Mouse (Mus musculus) ovary, postnatal 14 days (tissue): Measurements from ENCODE around the gene Ercc5.

Source experiments
- DNase-seq: peaks from one replicate; pipeline ENCODE4 v3.0.0; 2022; ENCODE audit warnings: low spot score

The Ercc5 gene

GRCm38 (mm10) chr1:44147563-44148381, at the start of gene Ercc5:
Gene Ercc5 (plus strand): TSS chr1:44147744.
- DNase-seq: peak; percentile 52

DNA sequence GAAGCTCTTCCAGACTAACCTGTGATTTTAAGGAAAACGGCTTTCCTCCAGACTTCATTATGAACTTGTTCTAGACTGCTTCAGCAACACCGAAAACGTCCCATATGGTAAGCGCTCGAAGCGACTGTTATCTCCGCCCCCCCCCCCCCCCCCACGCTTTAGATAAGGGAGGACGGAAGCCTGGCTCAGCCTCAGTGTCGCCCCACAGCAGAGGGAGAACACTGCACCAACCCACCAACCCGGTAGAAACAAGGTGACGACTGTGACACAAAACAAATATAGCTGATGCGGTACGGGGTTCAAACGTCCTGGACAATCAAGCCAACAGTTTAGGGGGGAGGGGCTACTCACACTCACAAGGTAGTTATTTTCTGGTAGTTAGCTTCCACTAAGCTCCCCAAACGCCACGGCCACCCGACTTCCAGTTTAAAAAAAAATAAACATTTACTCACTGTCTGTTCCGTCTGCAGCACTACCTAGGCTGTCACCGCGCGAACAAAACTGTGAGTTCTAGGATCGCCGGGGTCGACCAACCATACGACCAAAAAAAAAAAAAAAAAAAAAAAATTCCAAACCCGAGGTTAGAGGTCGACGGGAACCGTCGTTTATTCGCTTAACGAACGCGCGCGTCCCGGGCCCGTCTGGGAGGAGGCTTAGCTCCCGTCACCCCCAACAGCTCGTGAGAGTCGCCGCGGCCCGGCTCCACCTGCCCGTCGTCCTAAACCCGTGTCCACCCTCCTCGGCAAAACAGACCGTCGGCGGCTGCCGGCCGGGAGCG, 45.9 kb upstream of the Ercc5 start:
- DNase-seq: peak; percentile 10

DNA sequence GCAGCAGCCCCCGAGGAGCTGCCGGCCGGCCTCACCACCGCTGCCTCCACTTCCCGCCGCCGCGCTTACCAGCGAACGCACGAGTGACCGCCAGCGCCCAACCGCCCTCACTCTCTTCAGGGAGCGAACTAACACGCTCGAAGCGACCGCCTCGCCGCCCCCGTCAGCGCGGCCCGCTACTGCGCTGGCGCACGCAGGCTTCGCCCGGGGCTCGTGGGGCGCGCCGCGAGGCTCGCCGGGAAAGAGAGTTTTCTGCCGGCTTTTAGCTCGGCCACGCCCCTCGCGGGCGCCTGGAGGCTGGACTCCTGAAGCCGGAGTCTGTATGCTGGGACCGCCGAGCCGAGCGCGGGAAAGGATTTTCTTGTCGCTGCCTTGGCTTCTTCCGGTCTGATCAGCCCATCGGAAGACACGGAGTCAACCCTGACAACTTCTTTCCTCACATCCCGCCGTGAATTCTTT, 45.3 kb upstream of the Ercc5 start, which contains the start of gene Tex30:
Tex30 (minus strand) TSS at position 183 of the 459 bp plus-strand sequence.
- peak; percentile 90 for DNase-seq

DNA sequence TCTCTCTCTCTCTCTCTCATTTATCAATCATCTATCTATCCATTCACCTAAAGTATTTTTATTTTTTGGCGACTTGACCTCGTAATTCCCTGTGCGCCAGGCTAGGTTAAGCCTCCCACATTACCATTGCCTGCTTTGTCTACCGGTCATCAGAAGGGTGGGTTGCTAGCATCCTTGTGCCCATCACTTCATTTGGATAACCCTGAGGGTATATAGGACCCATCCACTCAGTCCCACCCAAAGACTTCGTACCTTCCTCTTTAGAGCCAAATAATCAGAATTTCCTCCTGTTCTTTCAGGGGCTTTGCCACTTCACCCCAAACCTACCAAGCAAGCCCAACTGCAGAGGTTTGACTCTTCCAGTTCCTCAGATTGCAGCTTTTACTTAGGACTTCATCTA, 44.6 kb upstream of the Ercc5 start:
- DNase-seq: no peak

GRCm38 (mm10) chr1:44117571-44117970, 30.0 kb upstream of the Ercc5 start:
- no peak for DNase-seq

GRCm38 (mm10) chr1:44118239-44119054, 29.1 kb upstream of the Ercc5 start, which contains the start of the genes Kdelc1 and Bivm:
Gene Kdelc1 (minus strand): TSS chr1:44118808.
Gene Bivm (plus strand): TSS chr1:44118957.
- DNase-seq: peak; percentile 71

DNA sequence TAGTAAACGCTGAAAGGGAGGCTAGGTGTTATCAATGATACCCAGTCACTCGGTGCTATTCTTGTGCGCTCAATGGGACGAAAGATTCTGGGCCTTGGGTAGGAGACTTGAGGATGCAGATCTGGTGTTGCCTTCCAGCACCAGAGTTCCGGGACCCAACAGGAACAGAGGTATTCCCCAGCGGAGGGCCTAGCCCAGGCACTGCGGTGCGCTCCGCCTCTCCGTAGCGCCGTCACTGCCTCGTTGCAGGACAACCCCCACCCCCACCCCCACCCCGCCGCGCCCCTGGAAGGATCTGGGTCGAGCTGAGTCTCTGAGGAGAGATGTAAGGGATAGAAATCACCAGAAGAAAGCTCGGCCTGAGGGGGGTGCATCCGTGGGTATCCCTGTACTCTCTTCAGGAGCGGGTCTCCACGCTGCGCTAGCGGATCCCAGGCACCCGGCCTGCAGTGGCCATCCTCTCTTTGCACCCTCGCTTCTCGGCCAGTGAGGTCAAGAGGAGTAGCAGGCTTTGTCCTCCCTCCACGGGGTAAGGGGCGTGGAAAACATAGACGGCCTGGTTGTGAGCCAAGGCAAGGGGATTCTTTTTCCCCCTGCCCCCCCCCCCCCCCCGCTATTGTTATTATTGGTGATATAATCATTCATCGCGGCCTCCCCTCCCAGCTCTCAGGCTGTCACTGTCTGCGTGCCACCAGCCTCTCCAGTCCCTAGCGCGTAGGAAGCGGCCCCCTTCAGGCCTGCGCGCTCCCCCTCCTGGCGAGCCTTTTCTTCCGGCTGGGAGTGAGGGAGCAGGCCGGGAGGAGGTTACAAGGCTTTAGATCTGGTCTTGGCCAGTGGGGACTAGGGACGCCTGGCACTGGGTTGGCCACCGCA, 28.1 kb upstream of the Ercc5 start:
- DNase-seq: peak; percentile 70

GRCm38 (mm10) chr1:44120074-44120406, 27.5 kb upstream of the Ercc5 start:
- DNase-seq: no peak

GRCm38 (mm10) chr1:44122256-44122655, 25.3 kb upstream of the Ercc5 start:
- no peak for DNase-seq

DNA sequence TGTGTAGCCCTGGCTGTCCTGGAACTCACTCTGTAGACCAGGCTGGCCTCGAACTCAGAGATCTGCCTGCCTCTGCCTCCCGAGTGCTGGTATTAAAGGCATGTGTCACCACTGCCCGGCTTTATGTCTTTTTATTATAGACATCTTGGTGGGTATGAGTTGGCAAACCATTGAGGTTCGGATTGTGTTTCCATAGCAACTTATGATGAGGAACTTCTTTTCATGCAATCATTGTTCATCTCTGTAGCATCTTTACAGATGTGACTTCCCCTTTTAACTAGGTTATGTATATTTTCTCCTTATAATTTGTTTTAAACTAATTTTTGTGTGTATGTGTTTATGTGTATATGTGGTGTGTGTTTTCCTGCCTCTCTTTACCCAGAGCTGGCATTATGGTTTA, 22.0 kb upstream of the Ercc5 start:
- DNase-seq: no peak

GRCm38 (mm10) chr1:44129929-44130581, 17.5 kb upstream of the Ercc5 start:
- no peak for DNase-seq

DNA sequence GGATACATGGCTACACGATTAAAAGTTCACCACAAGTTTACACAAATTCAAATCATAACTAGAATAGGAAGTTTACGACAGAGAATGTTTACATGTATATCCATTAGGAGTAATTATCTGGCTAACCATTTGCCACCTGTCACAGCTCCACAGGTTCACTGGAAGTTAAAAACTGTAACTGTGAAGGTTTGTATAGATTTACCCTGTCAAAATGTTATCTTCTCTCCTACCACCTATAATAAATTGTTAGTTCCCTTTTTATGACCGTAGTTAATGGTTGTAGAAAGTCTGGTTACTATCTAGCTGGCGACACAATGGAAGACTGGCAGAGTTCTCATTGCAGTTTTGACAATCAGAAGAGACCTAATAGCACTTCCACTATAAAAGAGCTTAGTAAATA, 7.3 kb upstream of the Ercc5 start:
- DNase-seq: no peak

DNA sequence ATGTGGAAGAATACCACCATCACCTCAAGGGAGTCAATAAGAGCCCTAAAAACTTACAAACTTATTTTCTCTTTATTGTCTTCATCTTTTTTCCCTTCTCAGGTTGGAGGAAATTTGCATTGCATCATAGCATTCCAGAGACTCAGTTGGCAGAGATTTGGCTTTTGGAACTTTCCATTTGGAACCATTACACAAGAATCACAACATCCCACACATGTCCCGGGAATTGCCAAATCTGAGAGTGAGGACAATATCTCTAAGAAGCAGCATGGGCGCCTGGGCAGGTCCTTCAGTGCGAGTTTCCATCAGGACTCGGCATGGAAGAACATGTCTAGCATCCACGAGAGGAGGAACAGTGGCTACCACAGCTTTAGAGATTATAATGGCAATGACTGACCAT, 4.8 kb upstream of the Ercc5 start:
- no peak for DNase-seq

DNA sequence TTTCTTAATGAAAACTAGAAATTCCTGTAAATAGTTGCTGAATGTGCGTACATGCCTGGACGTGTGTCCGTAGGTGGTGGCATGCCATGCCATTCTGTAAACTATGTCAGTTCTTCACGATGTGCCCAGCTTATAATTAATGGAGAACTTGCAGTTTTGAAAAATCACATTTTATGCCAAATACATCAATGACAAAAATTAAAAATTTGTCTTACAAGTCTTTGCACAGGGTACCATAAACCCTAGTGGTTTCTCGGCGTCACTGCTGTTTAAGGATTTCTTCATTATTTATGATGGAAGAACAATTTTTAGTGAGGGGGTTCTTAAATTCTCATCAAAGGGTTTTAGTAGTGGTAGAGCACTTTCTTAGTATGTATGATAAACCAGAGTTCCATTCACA, 1.2 kb downstream of the Ercc5 start:
- no peak for DNase-seq

DNA sequence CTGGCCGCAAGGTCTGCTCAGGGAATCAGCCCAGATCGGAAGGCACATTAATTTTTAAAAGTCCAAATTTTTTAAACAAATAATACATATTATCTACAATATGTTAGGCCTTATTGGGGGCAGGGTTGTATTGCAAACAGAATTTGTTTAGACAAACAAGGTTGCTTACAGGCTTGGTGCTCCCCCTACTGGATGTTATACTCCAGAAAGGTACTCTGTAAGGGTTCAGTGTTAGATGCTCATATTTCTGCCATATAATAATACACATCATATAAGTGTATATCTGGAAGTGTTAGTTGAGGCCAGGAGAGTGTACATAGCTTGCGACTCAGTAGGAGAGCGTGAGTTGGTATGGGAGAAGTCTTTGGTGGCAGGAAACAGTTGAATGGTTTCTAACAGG, 7.7 kb downstream of the Ercc5 start:
- no peak for DNase-seq

GRCm38 (mm10) chr1:44158317-44158716, 10.8 kb downstream of the Ercc5 start:
- DNase-seq: no peak

GRCm38 (mm10) chr1:44161818-44162217, 14.3 kb downstream of the Ercc5 start:
- no peak for DNase-seq

- no peak for DNase-seq
Observed at GRCm38 (mm10) chr1:44162389-44162788, 14.8 kb downstream of the Ercc5 start.

DNA sequence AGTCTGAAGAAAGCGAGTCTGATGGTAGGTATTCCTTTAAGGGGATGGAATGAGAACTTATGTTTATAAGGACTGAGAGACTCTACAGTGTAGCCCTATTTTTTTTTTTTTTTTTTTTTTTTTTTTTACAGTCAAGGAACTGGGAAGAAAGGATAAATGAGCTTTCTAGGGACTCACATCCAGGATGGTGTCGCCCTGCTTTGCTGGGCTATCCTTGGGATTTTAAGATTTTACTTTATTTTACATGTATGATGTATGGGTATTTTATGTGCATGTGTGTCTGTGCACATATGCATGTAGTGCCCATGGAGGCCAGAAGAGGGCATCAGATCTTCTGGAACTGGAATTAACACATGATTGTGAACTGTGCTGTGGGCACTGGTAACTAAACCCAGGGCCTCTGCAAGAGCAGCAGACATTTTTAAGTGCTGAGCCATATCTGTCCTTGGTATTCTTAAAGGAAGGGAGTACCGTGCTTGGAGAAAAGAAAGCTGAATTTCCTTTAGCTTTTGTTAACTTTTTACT, 20.4 kb downstream of the Ercc5 start:
- no peak for DNase-seq

- no peak for DNase-seq
Observed at GRCm38 (mm10) chr1:44172656-44173055, 25.1 kb downstream of the Ercc5 start.
